Mouse (Mus musculus) stomach, postnatal 0 days (tissue): ENCODE results near the gene Gm38392.

Experiments used
- CTCF ChIP-seq: IDR thresholded peaks from 2 replicates; pipeline ENCODE4 v1.5.1; 2016; ENCODE audit warnings: antibody characterized with exemption, low read depth, mild to moderate bottlenecking, moderate library complexity
- EP300 ChIP-seq: optimal IDR thresholded peaks from 2 replicates; pipeline ENCODE3; 2016; ENCODE audit warnings: antibody characterized with exemption

GRCm38 (mm10) chr3:88280035-88280434 is 7.0 kb downstream of the Gm38392 start:
- TF ChIP-seq CTCF (no peak), EP300 (no peak)
